Mouse (Mus musculus): Measurements from ENCODE around the gene Ccdc171. TPM values are rescaled to one million over a fixed set of nuclear protein-coding genes. Genes with fewer than 3 reads are reported as not detected.

Ccdc171 gene
- polyA plus RNA-seq, 1 experiment from 2014 or later = 5.4 TPM

DNA sequence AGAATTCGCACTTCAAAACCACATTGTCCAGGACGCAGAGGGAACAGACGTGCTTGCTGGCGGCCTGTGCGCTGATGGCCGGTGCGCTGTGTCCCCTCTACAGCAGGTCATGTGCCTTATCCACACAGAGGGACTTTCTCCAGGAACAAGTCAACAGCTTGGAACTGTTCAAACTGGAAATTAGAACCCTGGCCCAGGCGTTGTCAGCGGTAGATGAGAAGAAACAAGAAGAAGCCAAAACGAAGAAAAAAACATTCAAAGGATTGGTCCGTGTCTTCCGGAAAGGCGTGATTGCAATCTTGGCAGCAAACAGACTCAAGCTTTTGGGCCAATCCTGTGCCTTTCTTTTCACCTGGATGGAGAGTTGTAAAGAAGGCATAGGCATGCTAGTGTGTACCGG lies 155.7 kb downstream of the Ccdc171 start:
- H3K9me3 ChIP-seq (ENCODE audit: control insufficient read depth, low read length) = no peaks in the 10 kb centered on the region
- ATAC-seq (replicated peaks; ENCODE audit: low FRiP score) (no peak), DNase-seq (ENCODE audit: low spot score) (no peak)
- no peak overlapping the region for H3K4me3 ChIP-seq (ENCODE audit: low read depth, low read length)
- no peak overlapping the region for H3K9ac ChIP-seq (ENCODE audit: low read length)
- H3K27ac ChIP-seq (ENCODE audit: low read depth, low read length) = no peak overlapping the region
- no peaks in the 10 kb centered on the region for H3K27me3 ChIP-seq (ENCODE audit: control insufficient read depth, insufficient read depth, low read length)
- no peaks in the 10 kb centered on the region for H3K36me3 ChIP-seq (ENCODE audit: control insufficient read depth, insufficient read depth, low read length)
- H3K4me2 ChIP-seq (ENCODE audit: low read depth, low read length, severe bottlenecking) = no peak overlapping the region
- 95% methylated on average over 14 of the region's 14 CpGs for WGBS
- H3K4me1 ChIP-seq (replicated peaks; ENCODE audit: control insufficient read depth, insufficient read depth, low read length) = no peaks in the 10 kb centered on the region

DNA sequence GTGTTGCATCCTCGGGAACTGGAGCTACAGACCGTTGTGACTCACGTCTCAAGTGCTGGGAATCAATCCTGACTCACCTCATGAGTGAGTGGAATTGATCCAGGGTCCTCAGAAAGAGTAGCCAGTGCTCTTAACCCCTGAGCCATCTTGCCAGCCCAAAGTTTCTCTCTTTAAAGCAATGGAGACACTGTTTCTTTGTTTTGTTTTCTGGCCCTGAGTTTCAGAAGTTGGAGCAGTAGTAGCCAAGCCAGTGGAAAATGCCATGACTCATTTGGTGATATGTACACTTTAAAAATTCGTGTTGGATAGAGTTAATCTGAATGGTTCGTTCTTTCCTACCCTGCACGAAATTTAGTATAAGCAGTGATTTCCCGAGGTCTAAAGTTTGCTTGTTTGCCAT lies 157.5 kb downstream of the Ccdc171 start:
- H3K4me2 ChIP-seq (ENCODE audit: low read depth, low read length, severe bottlenecking) = no peak overlapping the region
- ATAC-seq (replicated peaks; ENCODE audit: low FRiP score) (no peak), DNase-seq (ENCODE audit: low spot score) (no peak)
- H3K9ac ChIP-seq (ENCODE audit: low read length) = no peak overlapping the region
- 88% methylated on average over 7 of the region's 7 CpGs for WGBS
- no peak overlapping the region for H3K27ac ChIP-seq (ENCODE audit: low read depth, low read length)
- H3K4me1 ChIP-seq (replicated peaks; ENCODE audit: control insufficient read depth, insufficient read depth, low read length) = no peaks in the 10 kb centered on the region
- no peaks in the 10 kb centered on the region for H3K27me3 ChIP-seq (ENCODE audit: control insufficient read depth, insufficient read depth, low read length)
- H3K9me3 ChIP-seq (ENCODE audit: control insufficient read depth, low read length) = no peaks in the 10 kb centered on the region
- no peak overlapping the region for H3K4me3 ChIP-seq (ENCODE audit: low read depth, low read length)
- H3K36me3 ChIP-seq (ENCODE audit: control insufficient read depth, insufficient read depth, low read length) = no peaks in the 10 kb centered on the region

DNA sequence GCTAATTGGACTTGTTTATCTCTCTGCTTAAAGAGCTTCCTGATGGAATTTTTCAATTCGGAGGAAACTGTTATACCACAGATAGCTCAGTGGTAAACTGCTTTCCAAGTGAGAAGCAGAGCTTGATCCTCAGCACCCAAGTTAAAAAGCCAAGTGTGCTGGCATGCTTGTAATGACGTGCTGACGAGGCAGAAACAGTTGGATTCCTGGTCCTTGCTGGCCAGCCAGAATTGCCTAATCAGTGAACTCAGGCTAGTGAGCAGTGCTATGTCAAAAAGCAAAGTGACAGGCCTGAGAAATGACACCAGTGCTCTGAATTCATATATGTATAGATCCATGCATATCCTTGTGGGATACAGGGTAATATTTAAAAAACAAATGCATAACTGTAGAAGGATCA lies 174.8 kb downstream of the Ccdc171 start:
- Histone ChIP-seq H3K27me3 (ENCODE audit: control insufficient read depth, insufficient read depth, low read length) (no peaks in the 10 kb centered on the region), H3K36me3 (ENCODE audit: control insufficient read depth, insufficient read depth, low read length) (no peaks in the 10 kb centered on the region), H3K9me3 (ENCODE audit: control insufficient read depth, low read length) (no peaks in the 10 kb centered on the region), H3K4me1 (replicated peaks; ENCODE audit: control insufficient read depth, insufficient read depth, low read length) (no peaks in the 10 kb centered on the region), H3K4me2 (ENCODE audit: low read depth, low read length, severe bottlenecking) (no peak overlapping the region), H3K4me3 (ENCODE audit: low read depth, low read length) (no peak overlapping the region), H3K27ac (ENCODE audit: low read depth, low read length) (no peak overlapping the region), H3K9ac (ENCODE audit: low read length) (no peak overlapping the region)
- ATAC-seq (replicated peaks; ENCODE audit: low FRiP score) (no peak), DNase-seq (ENCODE audit: low spot score) (no peak)
- WGBS = 84% methylated on average over 3 of the region's 3 CpGs

DNA sequence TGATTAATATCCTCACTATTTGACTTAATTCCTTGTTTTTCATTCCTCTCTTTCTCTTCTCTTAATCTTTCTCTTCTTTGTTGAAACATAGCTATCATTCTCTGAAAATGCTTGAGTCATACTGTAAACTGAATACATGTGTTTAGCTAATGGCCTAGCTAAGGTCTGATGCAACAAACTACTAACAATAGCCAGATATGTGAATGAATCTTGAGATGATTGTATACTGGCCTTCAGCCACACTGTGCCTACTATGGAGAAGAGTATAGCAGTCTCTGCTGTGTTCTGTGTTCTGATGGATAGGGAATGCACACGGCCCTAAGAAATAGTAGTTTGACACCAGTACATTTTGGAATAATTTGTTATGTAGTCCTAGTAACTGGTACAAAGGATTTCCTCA lies 191.7 kb downstream of the Ccdc171 start:
- Histone ChIP-seq H3K27me3 (ENCODE audit: control insufficient read depth, insufficient read depth, low read length) (no peaks in the 10 kb centered on the region; the same call in 1 of the 2 replicates), H3K4me3 (ENCODE audit: low read depth, low read length) (no peak overlapping the region), H3K9ac (ENCODE audit: low read length) (no peak overlapping the region), H3K4me2 (ENCODE audit: low read depth, low read length, severe bottlenecking) (no peak overlapping the region), H3K9me3 (ENCODE audit: control insufficient read depth, low read length) (no peaks in the 10 kb centered on the region), H3K4me1 (replicated peaks; ENCODE audit: control insufficient read depth, insufficient read depth, low read length) (no peaks in the 10 kb centered on the region; the same call in 1 of the 2 replicates), H3K27ac (ENCODE audit: low read depth, low read length) (no peak overlapping the region), H3K36me3 (ENCODE audit: control insufficient read depth, insufficient read depth, low read length) (no peaks in the 10 kb centered on the region)
- DNase-seq (ENCODE audit: low spot score) (no peak), ATAC-seq (replicated peaks; ENCODE audit: low FRiP score) (no peak)
- WGBS = 81% methylated on average over 1 of the region's 1 CpGs

DNA sequence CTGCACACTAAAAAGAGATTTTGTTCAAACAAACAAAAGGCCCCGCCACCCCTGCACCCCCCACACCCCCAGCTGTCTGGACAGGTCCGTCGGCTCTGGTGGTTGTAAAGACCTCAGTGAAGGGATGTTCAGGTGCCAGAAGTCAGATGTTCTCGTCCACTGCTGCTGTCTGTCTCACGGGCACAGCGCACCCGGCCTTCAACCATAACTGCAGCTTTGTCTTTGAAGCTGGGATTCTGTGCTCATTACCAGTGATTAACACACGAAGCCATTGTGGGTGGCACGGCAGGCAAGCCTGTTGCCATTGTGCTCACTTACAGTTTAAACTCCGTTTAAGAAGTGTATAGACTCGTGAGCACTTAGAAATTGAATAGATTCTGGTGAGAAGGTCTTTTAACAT lies 194.5 kb downstream of the Ccdc171 start:
- Histone ChIP-seq H3K27me3 (ENCODE audit: control insufficient read depth, insufficient read depth, low read length) (no peaks in the 10 kb centered on the region; the same call in 1 of the 2 replicates), H3K27ac (ENCODE audit: low read depth, low read length) (no peak overlapping the region), H3K4me3 (ENCODE audit: low read depth, low read length) (no peak overlapping the region), H3K4me1 (replicated peaks; ENCODE audit: control insufficient read depth, insufficient read depth, low read length) (no peaks in the 10 kb centered on the region; the same call in 1 of the 2 replicates), H3K9ac (ENCODE audit: low read length) (no peak overlapping the region), H3K9me3 (ENCODE audit: control insufficient read depth, low read length) (no peaks in the 10 kb centered on the region), H3K4me2 (ENCODE audit: low read depth, low read length, severe bottlenecking) (no peak overlapping the region), H3K36me3 (ENCODE audit: control insufficient read depth, insufficient read depth, low read length) (no peaks in the 10 kb centered on the region)
- ATAC-seq (replicated peaks; ENCODE audit: low FRiP score) (peak; percentile 74), DNase-seq (ENCODE audit: low spot score) (peak; percentile 68)
- 23% methylated on average over 11 of the region's 11 CpGs for WGBS

DNA sequence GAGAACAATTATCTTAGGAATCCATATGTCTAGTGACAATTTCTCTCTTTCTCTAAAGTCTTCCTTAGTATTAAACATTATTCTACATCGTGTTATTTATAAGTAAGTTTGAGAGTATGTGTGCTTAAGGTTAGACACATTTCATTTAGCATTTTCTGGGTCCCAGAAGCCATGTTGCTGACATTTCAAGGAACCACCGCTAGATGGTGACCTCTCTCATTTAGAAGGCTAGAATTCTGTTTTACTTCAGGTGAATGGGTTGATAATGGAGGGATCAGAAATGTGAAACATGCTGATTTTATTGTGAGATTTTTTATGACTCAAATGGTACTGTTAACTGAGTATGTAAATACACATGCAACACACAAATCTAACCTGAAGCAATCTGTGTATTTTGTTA lies 199.8 kb downstream of the Ccdc171 start:
- Histone ChIP-seq H3K9ac (ENCODE audit: low read length) (no peak overlapping the region), H3K27me3 (ENCODE audit: control insufficient read depth, insufficient read depth, low read length) (no peaks in the 10 kb centered on the region; the same call in 1 of the 2 replicates), H3K4me2 (ENCODE audit: low read depth, low read length, severe bottlenecking) (no peak overlapping the region), H3K4me3 (ENCODE audit: low read depth, low read length) (no peak overlapping the region), H3K9me3 (ENCODE audit: control insufficient read depth, low read length) (no peaks in the 10 kb centered on the region), H3K36me3 (ENCODE audit: control insufficient read depth, insufficient read depth, low read length) (no peaks in the 10 kb centered on the region), H3K27ac (ENCODE audit: low read depth, low read length) (no peak overlapping the region), H3K4me1 (replicated peaks; ENCODE audit: control insufficient read depth, insufficient read depth, low read length) (no peaks in the 10 kb centered on the region)
- DNase-seq (ENCODE audit: low spot score) (no peak), ATAC-seq (replicated peaks; ENCODE audit: low FRiP score) (no peak)
- WGBS = 5% methylated on average over 2 of the region's 2 CpGs

DNA sequence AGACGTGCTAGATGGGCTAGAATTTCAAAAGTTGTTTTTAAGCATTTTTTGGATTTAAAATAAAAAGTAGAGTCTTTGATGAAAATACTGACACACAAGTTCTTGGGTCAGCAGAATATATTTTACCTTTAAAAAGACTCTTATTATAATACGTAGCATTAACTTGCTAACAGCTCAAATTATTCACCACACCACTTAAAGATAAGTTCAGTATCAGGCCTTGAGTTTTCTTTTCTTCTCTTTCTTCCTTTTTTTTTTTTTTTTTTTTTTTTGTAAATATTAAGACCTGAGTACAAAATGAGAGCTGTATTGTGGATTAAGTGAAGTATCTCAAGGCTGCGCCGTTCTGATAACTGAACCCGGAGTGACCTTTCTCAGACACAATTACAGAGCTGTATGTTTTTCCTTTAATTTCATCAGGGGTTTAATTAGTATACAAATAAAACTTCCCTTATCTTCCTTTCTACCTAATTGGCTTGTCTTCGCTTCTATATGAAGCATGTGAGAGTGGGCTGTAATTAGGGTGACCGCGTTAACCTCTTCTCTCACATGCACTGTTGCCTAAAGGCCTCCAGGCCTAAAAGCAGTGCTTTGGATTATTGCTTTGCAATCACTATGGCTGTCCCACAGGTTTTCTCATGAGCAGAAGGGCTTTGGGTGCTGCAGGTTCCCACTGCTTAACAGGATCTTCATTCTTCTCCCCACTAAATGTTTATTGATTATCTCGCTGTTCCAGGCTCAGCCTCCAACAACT lies 214.0 kb downstream of the Ccdc171 start:
- Histone ChIP-seq H3K27me3 (ENCODE audit: control insufficient read depth, insufficient read depth, low read length) (no peaks in the 10 kb centered on the region), H3K27ac (ENCODE audit: low read depth, low read length) (no peak overlapping the region), H3K4me2 (ENCODE audit: low read depth, low read length, severe bottlenecking) (no peak overlapping the region), H3K9me3 (ENCODE audit: control insufficient read depth, low read length) (no peaks in the 10 kb centered on the region), H3K4me1 (replicated peaks; ENCODE audit: control insufficient read depth, insufficient read depth, low read length) (no peaks in the 10 kb centered on the region), H3K4me3 (ENCODE audit: low read depth, low read length) (no peak overlapping the region), H3K36me3 (ENCODE audit: control insufficient read depth, insufficient read depth, low read length) (no peaks in the 10 kb centered on the region), H3K9ac (ENCODE audit: low read length) (no peak overlapping the region)
- ATAC-seq (replicated peaks; ENCODE audit: low FRiP score) (peak; percentile 27; the same call in 1 of the 2 replicates), DNase-seq (ENCODE audit: low spot score) (no peak)
- 56% methylated on average over 9 of the region's 9 CpGs for WGBS

DNA sequence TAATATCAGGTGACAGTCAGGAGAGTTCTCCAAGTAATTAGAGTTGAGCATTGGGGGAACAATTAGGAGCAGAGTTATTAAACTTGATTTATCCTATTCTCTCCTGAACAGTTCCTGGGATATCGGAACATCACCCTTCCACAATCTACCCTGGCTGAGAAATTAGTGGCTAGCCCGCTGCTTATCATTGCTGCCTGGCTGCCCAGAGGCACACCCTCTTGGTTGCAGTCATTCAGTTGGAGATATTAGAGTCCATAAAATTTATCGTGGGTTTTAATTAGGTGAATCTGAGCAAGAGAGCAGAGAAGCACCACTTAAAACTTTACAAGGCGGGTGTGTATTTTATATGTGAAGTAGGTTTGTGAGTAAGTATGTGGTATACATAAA lies 214.5 kb downstream of the Ccdc171 start:
- Histone ChIP-seq H3K4me1 (replicated peaks; ENCODE audit: control insufficient read depth, insufficient read depth, low read length) (no peaks in the 10 kb centered on the region), H3K4me3 (ENCODE audit: low read depth, low read length) (no peak overlapping the region), H3K4me2 (ENCODE audit: low read depth, low read length, severe bottlenecking) (no peak overlapping the region), H3K27ac (ENCODE audit: low read depth, low read length) (no peak overlapping the region), H3K36me3 (ENCODE audit: control insufficient read depth, insufficient read depth, low read length) (no peaks in the 10 kb centered on the region), H3K9ac (ENCODE audit: low read length) (no peak overlapping the region), H3K9me3 (ENCODE audit: control insufficient read depth, low read length) (no peaks in the 10 kb centered on the region), H3K27me3 (ENCODE audit: control insufficient read depth, insufficient read depth, low read length) (no peaks in the 10 kb centered on the region)
- 60% methylated on average over 4 of the region's 4 CpGs for WGBS
- no peak for DNase-seq (ENCODE audit: low spot score)
- ATAC-seq (replicated peaks; ENCODE audit: low FRiP score) = no peak
